ENCODE assay signal across 9 mouse cellular contexts in the genomic region with DNA sequence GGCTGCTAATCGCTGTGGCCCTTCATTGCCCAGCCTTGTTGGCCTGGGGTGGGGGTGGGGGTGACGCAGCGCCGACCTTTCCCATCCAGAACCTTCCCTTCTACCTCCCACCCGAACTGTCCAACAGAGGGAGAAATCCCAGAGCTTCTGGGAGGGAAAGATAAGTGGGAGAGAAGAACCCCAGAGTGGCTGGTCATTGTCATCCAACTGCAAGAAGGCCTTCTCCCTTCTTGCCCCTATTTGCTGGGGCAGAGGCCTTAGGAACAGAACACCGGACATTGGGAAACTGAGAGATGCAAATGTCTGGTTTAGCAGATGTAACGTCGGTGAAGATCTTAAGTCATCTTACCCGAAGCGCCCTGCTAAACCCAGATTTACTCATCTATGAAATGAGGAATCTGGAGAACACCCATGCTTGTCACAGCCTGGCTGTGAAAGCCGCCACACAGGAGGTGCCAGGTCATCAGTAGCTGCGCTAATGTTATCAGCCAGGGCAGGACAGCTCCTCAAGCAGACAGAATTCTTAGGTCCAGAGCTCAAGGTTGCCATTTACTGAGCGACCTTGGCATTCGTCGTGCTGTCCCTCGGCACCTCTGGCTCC. TPM values are rescaled to one million over a fixed set of nuclear protein-coding genes. Genes with fewer than 3 reads are reported as not detected.
DNase-seq lines count a peak whose midpoint lies in the region; ATAC-seq and TF ChIP-seq lines count a peak whose summit lies in the region.
"Had no signal": no experiment of that assay in that cellular context is flagged by ENCODE, and none has a peak within 500 bp of the region (broad histone marks: within the 10 kb centered on the region; RNA-seq: fewer than 3 reads in every experiment).

No protein-coding gene starts in this region.

- no peaks in the 10 kb centered on the region for H3K36me3 ChIP-seq in heart, embryonic 13.5 days
- no peaks in the 10 kb centered on the region for H3K36me3 ChIP-seq in hindbrain, embryonic 15.5 days
- no peaks in the 10 kb centered on the region for H3K36me3 ChIP-seq in midbrain, embryonic 16.5 days (ENCODE audit: control insufficient read depth, insufficient read depth, low read length)
- H3K36me3 ChIP-seq in thymus, adult 2 months (ENCODE audit: control insufficient read depth, insufficient read depth, low read length), result no peaks in the 10 kb centered on the region
- H3K36me3 ChIP-seq: G1E had no signal

- no peak for ATAC-seq in heart, embryonic 13.5 days (ENCODE audit: extremely low read depth, insufficient number of reproducible peaks, low FRiP score, low TSS enrichment)
- no peak for ATAC-seq in hindbrain, embryonic 15.5 days (ENCODE audit: low FRiP score, low read depth)
- ATAC-seq in midbrain, embryonic 16.5 days, result no peak
- no peak for ATAC-seq in activated CD4-positive, CD25-positive, alpha-beta regulatory T cell, adult 4 months

- peaks cover 23% of the 10 kb centered on the region for H3K27me3 ChIP-seq in heart, embryonic 13.5 days (replicated peaks)
- peaks cover 49% of the 10 kb centered on the region for H3K27me3 ChIP-seq in hindbrain, embryonic 15.5 days
- H3K27me3 ChIP-seq in midbrain, embryonic 16.5 days (ENCODE audit: control insufficient read depth, insufficient read depth, low read depth, low read length), result peaks cover 48% of the 10 kb centered on the region
- peaks cover 5% of the 10 kb centered on the region; the same call in 1 of the 2 replicates for H3K27me3 ChIP-seq in thymus, adult 2 months (ENCODE audit: control insufficient read depth, insufficient read depth, low read length)

- no peak for TF ChIP-seq CTCF in thymus, adult 2 months (IDR thresholded peaks at IDR 0.05; ENCODE audit: borderline replicate concordance, control insufficient read depth, extremely low read depth, insufficient read depth, low read length, poor library complexity)

- H3K27ac ChIP-seq in heart, embryonic 13.5 days (replicated peaks), result peak overlapping the region; percentile 73
- H3K27ac ChIP-seq in hindbrain, embryonic 15.5 days (replicated peaks), result peak overlapping the region; percentile 54; the same call in 1 of the 2 replicates
- no peak overlapping the region for H3K27ac ChIP-seq in midbrain, embryonic 16.5 days (ENCODE audit: low read length)
- H3K27ac ChIP-seq in thymus, adult 2 months (ENCODE audit: control insufficient read depth, insufficient read depth, low read length), result no peak overlapping the region

- H3K4me3 ChIP-seq in heart, embryonic 13.5 days, result peak overlapping the region; percentile 73
- peak overlapping the region; percentile 57 for H3K4me3 ChIP-seq in hindbrain, embryonic 15.5 days
- H3K4me3 ChIP-seq in midbrain, embryonic 16.5 days (ENCODE audit: low read depth, low read length), result peak overlapping the region; percentile 61
- no peak overlapping the region for H3K4me3 ChIP-seq in thymus, adult 2 months (ENCODE audit: control insufficient read depth, insufficient read depth, low read length)

- 35% methylated on average over 16 of the region's 16 CpGs for WGBS in heart, embryonic 13.5 days
- WGBS in hindbrain, embryonic 15.5 days, result 26% methylated on average over 16 of the region's 16 CpGs
- 26% methylated on average over 16 of the region's 16 CpGs for WGBS in midbrain, embryonic 16.5 days
- 33% methylated on average over 16 of the region's 16 CpGs for WGBS in thymus, adult 2 months

- no peak for TF ChIP-seq POLR2A in thymus, adult 2 months (IDR thresholded peaks at IDR 0.05; ENCODE audit: control insufficient read depth, extremely low read depth, insufficient read depth, low read length, poor library complexity)

- peaks cover 64% of the 10 kb centered on the region for H3K4me1 ChIP-seq in heart, embryonic 13.5 days
- H3K4me1 ChIP-seq in hindbrain, embryonic 15.5 days (replicated peaks), result peaks cover 42% of the 10 kb centered on the region
- H3K4me1 ChIP-seq in midbrain, embryonic 16.5 days (ENCODE audit: control insufficient read depth, insufficient read depth, low read length), result peaks cover 19% of the 10 kb centered on the region
- peaks cover 10% of the 10 kb centered on the region; the same call in 1 of the 2 replicates for H3K4me1 ChIP-seq in thymus, adult 2 months (replicated peaks; ENCODE audit: control insufficient read depth, insufficient read depth, low read length)

- peak overlapping the region; percentile 86 for H3K9ac ChIP-seq in heart, embryonic 13.5 days
- H3K9ac ChIP-seq in hindbrain, embryonic 15.5 days, result peak overlapping the region; percentile 49; the same call in 1 of the 2 replicates
- peak overlapping the region; percentile 61; the same call in 1 of the 2 replicates for H3K9ac ChIP-seq in midbrain, embryonic 16.5 days (ENCODE audit: low read depth, low read length)

- DNase-seq in heart, adult 8-10 months (ENCODE audit: low spot score), result no peak
- peak; percentile 17 for DNase-seq in ZHBTc4 (ENCODE audit: low read depth, low spot score)
- DNase-seq in thymus, adult 2 months, result no peak
- no peak for DNase-seq in adrenal gland, postnatal 36 days

- H3K4me2 ChIP-seq in heart, embryonic 13.5 days, result peak overlapping the region; percentile 97
- peak overlapping the region; percentile 100 for H3K4me2 ChIP-seq in hindbrain, embryonic 15.5 days
- H3K4me2 ChIP-seq in midbrain, embryonic 16.5 days (ENCODE audit: low read length), result peak overlapping the region; percentile 94

- no peaks in the 10 kb centered on the region for H3K9me3 ChIP-seq in heart, embryonic 13.5 days
- H3K9me3 ChIP-seq in hindbrain, embryonic 15.5 days, result no peaks in the 10 kb centered on the region
- H3K9me3 ChIP-seq in midbrain, embryonic 16.5 days (replicated peaks; ENCODE audit: control insufficient read depth, low read length, poor library complexity, severe bottlenecking), result no peaks in the 10 kb centered on the region

RNA-seq across cellular contexts. Expression of a gene that starts 0.5 kb away (rescaled TPM):
- 13.3 and 13.7 TPM in 2 replicates for polyA plus RNA-seq in heart, embryonic 13.5 days (2015; fragmentation: Nextera tagmentation; extraction: Ambion mirVana)
- 10 to 100 TPM in 2 of 4 experiments, 1 to 10 TPM in 2; 9.6 to 10.9 (median 10.1) TPM for total RNA-seq in heart, adult 8-10 months (2022)
- 3.7 and 4.2 TPM in 2 replicates for polyA plus RNA-seq in hindbrain, embryonic 15.5 days (2015; fragmentation: Nextera tagmentation; extraction: Ambion mirVana)
- 1.8 and 2.1 TPM in 2 replicates for polyA plus RNA-seq in midbrain, embryonic 16.5 days (2015; fragmentation: Nextera tagmentation; extraction: Ambion mirVana)
- 3.6 and 3.8 TPM in 2 replicates for polyA plus RNA-seq in thymus, adult 2 months (2012; rRNA removed)
- polyA plus RNA-seq in activated CD4-positive, CD25-positive, alpha-beta regulatory T cell, adult 4 months (2017; shearing (Covaris generic)), result not detected
- total RNA-seq in adrenal gland, postnatal 36 days (2021), result 1 to 10 TPM; 3.1 to 3.2 TPM
- total RNA-seq: G1E had no signal

Comparison
In these comparisons a context has a peak if more than half of its experiments do, and no peak if none do; other contexts are left out.
1. H3K27ac ChIP-seq: peak in heart, embryonic 13.5 days (single experiment) and hindbrain, embryonic 15.5 days (single experiment); none in midbrain, embryonic 16.5 days (single experiment) and thymus, adult 2 months (single experiment).
2. Peak in every context shown above with its lines, with median percentiles within 50 percentile points of each other: H3K4me2 ChIP-seq and H3K9ac ChIP-seq.